Mouse (Mus musculus) midbrain, embryonic 10.5 days (tissue): ENCODE measurements around the gene Cd22. TPM values are rescaled to one million over a fixed set of nuclear protein-coding genes. Genes with fewer than 3 reads are reported as not detected.
"Not testable (repeated sequence)": the region's sequence is repeated elsewhere in the genome, so short reads cannot be mapped to it uniquely, and the experiment has no call there.

Source experiments
- DNase-seq: peaks from one replicate; pipeline ENCODE4 v3.0.0-alpha.2; 2017; ENCODE audit warnings: low spot score
- H3K27ac ChIP-seq: fragments of 300-500 bp; sonication (generic); replicated peaks from 2 replicates; pipeline ENCODE4 v1.5.1; 2016; ENCODE audit warnings: mild to moderate bottlenecking
- H3K27me3 ChIP-seq: fragments of 300-500 bp; sonication (generic); 2 replicates; pipeline ENCODE4 v1.6.1; 2016; ENCODE audit warnings: low read depth, mild to moderate bottlenecking; ENCODE audit not compliant: poor library complexity, severe bottlenecking
- H3K36me3 ChIP-seq: fragments of 300-500 bp; sonication (generic); 2 replicates; pipeline ENCODE4 v1.6.1; 2016; ENCODE audit warnings: mild to moderate bottlenecking, moderate library complexity
- H3K4me1 ChIP-seq: fragments of 300-500 bp; sonication (generic); 2 replicates; pipeline ENCODE4 v1.6.1; 2016
- H3K4me3 ChIP-seq: fragments of 300-500 bp; sonication (generic); 2 replicates; pipeline ENCODE4 v1.5.1; 2016; ENCODE audit warnings: mild to moderate bottlenecking, moderate library complexity
- H3K9me3 ChIP-seq: fragments of 300-500 bp; sonication (generic); replicated peaks from 2 replicates; pipeline ENCODE4 v1.6.1; 2016; ENCODE audit warnings: mild to moderate bottlenecking
- WGBS: fragments of 180-500 bp; shearing (Covaris S2); methylation state at CpG from one replicate; pipeline ENCODE4 v1.1.7; 2016; 5-methylcytosine and 5-hydroxymethylcytosine counted together
- polyA plus RNA-seq: library from polyadenylated mRNA; unstranded; fragments of >200 nt; fragmentation: Nextera tagmentation; extraction: Ambion mirVana; gene quantifications from 2 replicates; pipeline ENCODE4 v1.2.1, GENCODE M21; 2016

The Cd22 gene
- polyA plus RNA-seq, 1 experiment from 2014 or later: 0.02 TPM

GRCm38 (mm10) chr7:30832261-30832660, 47.9 kb downstream of the Cd22 start:
- no peaks in the 10 kb centered on the region for H3K9me3 ChIP-seq
- no peak for DNase-seq
- no peaks in the 10 kb centered on the region for H3K27me3 ChIP-seq
- H3K27ac ChIP-seq: no peak overlapping the region
- H3K36me3 ChIP-seq: no peaks in the 10 kb centered on the region
- H3K4me3 ChIP-seq: no peak overlapping the region
- no peaks in the 10 kb centered on the region for H3K4me1 ChIP-seq
- 68% methylated on average over 15 of the region's 17 CpGs for WGBS

GRCm38 (mm10) chr7:30829428-30829827, 50.7 kb downstream of the Cd22 start:
- WGBS: 74% methylated on average over 3 of the region's 3 CpGs
- no peak for DNase-seq

GRCm38 (mm10) chr7:30828871-30829270, 51.3 kb downstream of the Cd22 start:
- not testable (repeated sequence) for H3K4me1 ChIP-seq, H3K4me3 ChIP-seq, H3K36me3 ChIP-seq, H3K27ac ChIP-seq, DNase-seq, H3K9me3 ChIP-seq, H3K27me3 ChIP-seq

More at GRCm38 (mm10) chr7:30829428-30829827, 50.7 kb downstream of the Cd22 start:
- Histone ChIP-seq H3K27ac (no peak overlapping the region), H3K27me3 (no peaks in the 10 kb centered on the region), H3K4me1 (no peaks in the 10 kb centered on the region), H3K36me3 (no peaks in the 10 kb centered on the region), H3K9me3 (no peaks in the 10 kb centered on the region), H3K4me3 (no peak overlapping the region)

GRCm38 (mm10) chr7:30826660-30827059, 53.5 kb downstream of the Cd22 start:
- 93% methylated on average over 10 of the region's 10 CpGs for WGBS
- Histone ChIP-seq H3K9me3 (no peaks in the 10 kb centered on the region), H3K27me3 (no peaks in the 10 kb centered on the region)

GRCm38 (mm10) chr7:30824306-30824705, 55.8 kb downstream of the Cd22 start:
- H3K27ac ChIP-seq: no peak overlapping the region
- no peaks in the 10 kb centered on the region for H3K4me1 ChIP-seq
- H3K9me3 ChIP-seq: no peaks in the 10 kb centered on the region
- no peak overlapping the region for H3K4me3 ChIP-seq
- no peaks in the 10 kb centered on the region for H3K36me3 ChIP-seq
- no peak for DNase-seq
- no peaks in the 10 kb centered on the region for H3K27me3 ChIP-seq
- WGBS: 98% methylated on average over 3 of the region's 3 CpGs

More at GRCm38 (mm10) chr7:30826660-30827059, 53.5 kb downstream of the Cd22 start:
- Histone ChIP-seq H3K4me3 (no peak overlapping the region), H3K4me1 (no peaks in the 10 kb centered on the region), H3K27ac (no peak overlapping the region), H3K36me3 (no peaks in the 10 kb centered on the region)
- no peak for DNase-seq

- no peaks in the 10 kb centered on the region for H3K4me1 ChIP-seq
- no peaks in the 10 kb centered on the region for H3K27me3 ChIP-seq
- no peaks in the 10 kb centered on the region for H3K9me3 ChIP-seq
- no peak within 1 kb of the TSS for H3K27ac ChIP-seq
- 91% methylated on average over 18 of the region's 18 CpGs for WGBS
- no peaks in the 10 kb centered on the region for H3K36me3 ChIP-seq
- DNase-seq: no peak
- H3K4me3 ChIP-seq: no peak within 1 kb of the TSS
These were observed 56.5 kb downstream of the Cd22 start, which contains the start of gene Ffar2 for GRCm38 (mm10) chr7:30823675-30824074. Ffar2 (minus strand) TSS chr7:30823775.

GRCm38 (mm10) chr7:30821532-30821931, 58.6 kb downstream of the Cd22 start:
- H3K4me1 ChIP-seq: no peaks in the 10 kb centered on the region
- H3K9me3 ChIP-seq: no peaks in the 10 kb centered on the region
- H3K27ac ChIP-seq: no peak overlapping the region
- no peaks in the 10 kb centered on the region for H3K27me3 ChIP-seq
- DNase-seq: no peak
- no peak overlapping the region for H3K4me3 ChIP-seq
- no peaks in the 10 kb centered on the region for H3K36me3 ChIP-seq
- 74% methylated on average over 5 of the region's 5 CpGs for WGBS

- WGBS: 73% methylated on average over 7 of the region's 7 CpGs
These were observed 59.2 kb downstream of the Cd22 start for GRCm38 (mm10) chr7:30820854-30821445.

GRCm38 (mm10) chr7:30820131-30820530, 60.0 kb downstream of the Cd22 start:
- Histone ChIP-seq H3K27me3 (no peaks in the 10 kb centered on the region), H3K4me1 (no peaks in the 10 kb centered on the region), H3K27ac (no peak overlapping the region), H3K36me3 (no peaks in the 10 kb centered on the region), H3K9me3 (no peaks in the 10 kb centered on the region), H3K4me3 (no peak overlapping the region)
- no peak for DNase-seq
- WGBS: 81% methylated on average over 6 of the region's 6 CpGs

More at GRCm38 (mm10) chr7:30820854-30821445, 59.2 kb downstream of the Cd22 start:
- H3K27ac ChIP-seq: no peak overlapping the region
- no peak for DNase-seq
- H3K4me3 ChIP-seq: no peak overlapping the region
- no peaks in the 10 kb centered on the region for H3K9me3 ChIP-seq
- H3K27me3 ChIP-seq: no peaks in the 10 kb centered on the region
- H3K4me1 ChIP-seq: no peaks in the 10 kb centered on the region
- H3K36me3 ChIP-seq: no peaks in the 10 kb centered on the region

Other genes with a start within 250 kb of the Cd22 start
- gene Etv2, start 244.5 kb downstream of the Cd22 start, polyA plus RNA-seq: not detected in 2 replicates
- gene Rbm42, start 230.0 kb downstream of the Cd22 start, polyA plus RNA-seq: 140 and 145 TPM in 2 replicates
- 79.8 and 84.0 TPM in 2 replicates for gene Haus5, start 215.3 kb downstream of the Cd22 start, polyA plus RNA-seq
- gene Pmis2, start 208.7 kb downstream of the Cd22 start, polyA plus RNA-seq: not detected in 2 replicates
- not detected in 2 replicates for gene 2200002J24Rik, start 181.4 kb downstream of the Cd22 start, polyA plus RNA-seq
- 0.89 and 1.1 TPM in 2 replicates for gene Atp4a, start 168.1 kb downstream of the Cd22 start, polyA plus RNA-seq
- 155 and 164 TPM in 2 replicates for gene Tmem147, start 150.8 kb downstream of the Cd22 start, polyA plus RNA-seq
- 0.33 and 0.40 TPM in 2 replicates for gene Gapdhs, start 136.7 kb downstream of the Cd22 start, polyA plus RNA-seq
- 0.51 and 0.65 TPM in 2 replicates for gene Sbsn, start 128.9 kb downstream of the Cd22 start, polyA plus RNA-seq
- gene Dmkn, start 116.6 kb downstream of the Cd22 start, polyA plus RNA-seq: not detected in 2 replicates
- gene Krtdap, start 92.4 kb downstream of the Cd22 start, polyA plus RNA-seq: not detected in 2 replicates
- gene Ffar2, start 56.6 kb downstream of the Cd22 start, polyA plus RNA-seq: not detected in 2 replicates
- not detected in 2 replicates for gene Ffar3, start 24.2 kb downstream of the Cd22 start, polyA plus RNA-seq
- not detected in 2 replicates for gene Ffar1, start 18.8 kb downstream of the Cd22 start, polyA plus RNA-seq
- gene Mag, start 34.5 kb upstream of the Cd22 start, polyA plus RNA-seq: 0.22 and 0.52 TPM in 2 replicates
- gene Hamp2, start 44.3 kb upstream of the Cd22 start, polyA plus RNA-seq: not detected in 2 replicates
- gene Hamp, start 63.7 kb upstream of the Cd22 start, polyA plus RNA-seq: not detected in 2 replicates
- 22.6 and 23.5 TPM in 2 replicates for gene Usf2, start 76.5 kb upstream of the Cd22 start, polyA plus RNA-seq
- gene Lsr, start 93.1 kb upstream of the Cd22 start, polyA plus RNA-seq: 22.0 and 25.3 TPM in 2 replicates
- 0.71 and 0.91 TPM in 2 replicates for gene Fam187b, start 93.4 kb upstream of the Cd22 start, polyA plus RNA-seq
- gene Fxyd5, start 162.1 kb upstream of the Cd22 start, polyA plus RNA-seq: 10.2 and 10.8 TPM in 2 replicates
- gene Fxyd7, start 171.1 kb upstream of the Cd22 start, polyA plus RNA-seq: 0.70 and 2.8 TPM in 2 replicates
- 3.5 and 6.8 TPM in 2 replicates for gene Fxyd1, start 176.9 kb upstream of the Cd22 start, polyA plus RNA-seq
- 1.1 and 1.2 TPM in 2 replicates for gene Lgi4, start 179.0 kb upstream of the Cd22 start, polyA plus RNA-seq
- gene Fxyd3, start 196.4 kb upstream of the Cd22 start, polyA plus RNA-seq: 3.0 and 3.4 TPM in 2 replicates
- gene Hpn, start 234.9 kb upstream of the Cd22 start, polyA plus RNA-seq: 1.00 and 1.5 TPM in 2 replicates
- 0.55 and 0.80 TPM in 2 replicates for gene Scn1b, start 246.7 kb upstream of the Cd22 start, polyA plus RNA-seq